In the genomic region with DNA sequence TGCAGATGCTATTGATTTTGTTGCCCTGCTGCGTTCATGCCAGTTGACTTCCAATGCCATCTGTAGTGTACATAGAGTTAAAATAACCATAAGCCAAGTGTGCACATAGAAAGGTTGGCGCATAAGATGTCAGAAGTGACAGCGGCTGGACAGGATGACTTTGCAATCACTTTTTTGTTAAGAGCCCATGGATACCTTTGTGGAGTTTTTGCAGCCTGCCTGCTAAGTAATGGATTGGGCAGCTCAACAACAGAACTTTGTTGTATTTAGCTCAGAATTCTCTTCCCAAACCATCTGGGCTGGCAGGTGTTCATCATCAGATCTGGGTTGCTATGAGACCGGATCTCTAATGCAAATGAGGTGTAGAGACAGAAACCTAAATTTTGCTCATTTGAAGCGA, we compare ENCODE assay signal across 15 mouse cellular contexts.
DNase-seq lines count a peak whose midpoint lies in the region; ATAC-seq and TF ChIP-seq lines count a peak whose summit lies in the region.
"Had no signal": no experiment of that assay in that cellular context is flagged by ENCODE, and none has a peak within 500 bp of the region (broad histone marks: within the 10 kb centered on the region; RNA-seq: fewer than 3 reads in every experiment).

No protein-coding gene starts in this region.

- H3K4me1 ChIP-seq in forebrain, postnatal 0 days (ENCODE audit: insufficient read depth): no peaks in the 10 kb centered on the region
- no peaks in the 10 kb centered on the region for H3K4me1 ChIP-seq in intestine, embryonic 15.5 days (replicated peaks)
- H3K4me1 ChIP-seq: megakaryocyte, embryonic 14.5 days had no signal

- H3K27me3 ChIP-seq in forebrain, postnatal 0 days (ENCODE audit: insufficient read depth, low read length): no peaks in the 10 kb centered on the region
- no peaks in the 10 kb centered on the region for H3K27me3 ChIP-seq in intestine, embryonic 15.5 days (replicated peaks)
- H3K27me3 ChIP-seq: limb, embryonic 12.5 days; megakaryocyte, embryonic 14.5 days had no signal

- no peak overlapping the region for H3K4me3 ChIP-seq in forebrain, postnatal 0 days (ENCODE audit: low read depth, low read length)
- H3K4me3 ChIP-seq in intestine, embryonic 15.5 days (replicated peaks): no peak overlapping the region
- H3K4me3 ChIP-seq: limb, embryonic 12.5 days; megakaryocyte, embryonic 14.5 days had no signal

- no peaks in the 10 kb centered on the region for H3K36me3 ChIP-seq in forebrain, postnatal 0 days (ENCODE audit: insufficient read depth)
- H3K36me3 ChIP-seq in intestine, embryonic 15.5 days: no peaks in the 10 kb centered on the region
- H3K36me3 ChIP-seq: limb, embryonic 12.5 days had no signal

- TF ChIP-seq CTCF in forebrain, postnatal 0 days (IDR thresholded peaks at IDR 0.05; ENCODE audit: low read depth): no peak

- no peak overlapping the region for H3K9ac ChIP-seq in forebrain, postnatal 0 days
- no peak overlapping the region for H3K9ac ChIP-seq in intestine, embryonic 15.5 days
- H3K9ac ChIP-seq: limb, embryonic 12.5 days had no signal

- 48% methylated on average over 5 of the region's 5 CpGs for WGBS in forebrain, postnatal 0 days
- 89% methylated on average over 5 of the region's 5 CpGs for WGBS in intestine, embryonic 15.5 days

- intact Hi-C loops in left cerebral cortex, postnatal 36 days (cut with DNase I): no loop called here

- no peak overlapping the region for H3K4me2 ChIP-seq in forebrain, postnatal 0 days (ENCODE audit: low read depth)
- no peak overlapping the region for H3K4me2 ChIP-seq in intestine, embryonic 15.5 days (replicated peaks)
- H3K4me2 ChIP-seq: limb, embryonic 12.5 days had no signal

- no peaks in the 10 kb centered on the region for H3K9me3 ChIP-seq in forebrain, postnatal 0 days (ENCODE audit: low read length)
- H3K9me3 ChIP-seq in intestine, embryonic 15.5 days: no peaks in the 10 kb centered on the region
- H3K9me3 ChIP-seq: limb, embryonic 12.5 days had no signal

- H3K27ac ChIP-seq in forebrain, postnatal 0 days (ENCODE audit: low read depth, low read length): peak overlapping the region; percentile 82
- no peak overlapping the region for H3K27ac ChIP-seq in intestine, embryonic 15.5 days
- H3K27ac ChIP-seq: limb, embryonic 12.5 days had no signal

- DNase-seq in cerebellum, postnatal 10 days: peak; percentile 28 to 43
- no peak for DNase-seq in cerebellum, adult 11-12 months
- peak; percentile 88 for DNase-seq in forebrain, postnatal 0 days
- peak; percentile 85 for DNase-seq in layer of hippocampus, adult 9-11 months
- peak; percentile 55 to 58 for DNase-seq in left cerebral cortex, postnatal 36 days (ENCODE audit: low spot score in 2 of 2)
- no peak for DNase-seq in kidney, adult 9 months
- DNase-seq: cerebellum, postnatal 36 days; heart, adult 11 months; heart, postnatal 36 days; kidney, adult 18-20 months; lung, adult 2 months had no signal

- peak; percentile 84 for ATAC-seq in forebrain, postnatal 0 days
- ATAC-seq in intestine, embryonic 15.5 days: no peak
- ATAC-seq in erythroblast, adult 5-6 weeks (replicated peaks; ENCODE audit: low FRiP score, poor library complexity, severe bottlenecking): no peak

Comparison
In these comparisons a context has a peak if more than half of its experiments do, and no peak if none do; other contexts are left out.
1. DNase-seq: peak in cerebellum, postnatal 10 days (2 of 2), forebrain, postnatal 0 days (single experiment), layer of hippocampus, adult 9-11 months (single experiment) and left cerebral cortex, postnatal 36 days (2 of 2); none in cerebellum, adult 11-12 months (single experiment) and kidney, adult 9 months (single experiment).